Mouse (Mus musculus) limb, embryonic 12.5 days (tissue): ENCODE measurements around the gene Aldh1l1. TPM values are rescaled to one million over a fixed set of nuclear protein-coding genes. Genes with fewer than 3 reads are reported as not detected.

ENCODE experiments used
- ATAC-seq: fragments of 200-750 bp; cut with Nextera tagmentation; 2 replicates; pipeline ENCODE4 v1.8.0; 2017; ENCODE audit warnings: low read depth, moderate TSS enrichment; ENCODE audit not compliant: insufficient number of reproducible peaks, insufficient read depth, low FRiP score, low TSS enrichment
- H3K27ac ChIP-seq: fragments of 300-500 bp; sonication (generic); 2 replicates; pipeline ENCODE4 v1.5.1; 2016; ENCODE audit warnings: mild to moderate bottlenecking, moderate library complexity
- H3K27me3 ChIP-seq: fragments of 300-500 bp; sonication (generic); 2 replicates; pipeline ENCODE4 v1.6.1; 2016; ENCODE audit warnings: mild to moderate bottlenecking, moderate library complexity
- H3K36me3 ChIP-seq: fragments of 300-500 bp; sonication (generic); 2 replicates; pipeline ENCODE4 v1.6.1; 2016; ENCODE audit warnings: mild to moderate bottlenecking, moderate library complexity
- H3K4me1 ChIP-seq: fragments of 300-500 bp; sonication (generic); replicated peaks from 2 replicates; pipeline ENCODE4 v1.6.1; 2016
- H3K4me2 ChIP-seq: fragments of 300-500 bp; sonication (generic); 2 replicates; pipeline ENCODE4 v1.6.1; 2016; ENCODE audit warnings: mild to moderate bottlenecking, moderate library complexity
- H3K4me3 ChIP-seq: fragments of 300-500 bp; sonication (generic); replicated peaks from 2 replicates; pipeline ENCODE4 v1.5.1; 2016; ENCODE audit warnings: mild to moderate bottlenecking
- H3K9ac ChIP-seq: fragments of 300-500 bp; sonication (generic); replicated peaks from 2 replicates; pipeline ENCODE4 v1.6.1; 2016; ENCODE audit warnings: mild to moderate bottlenecking, moderate library complexity
- H3K9me3 ChIP-seq: fragments of 300-500 bp; sonication (generic); 2 replicates; pipeline ENCODE4 v1.6.1; 2016; ENCODE audit warnings: mild to moderate bottlenecking, moderate library complexity
- WGBS: fragments of 180-500 bp; shearing (Covaris S2); methylation state at CpG from one replicate; pipeline ENCODE4 v1.1.7; 2016; 5-methylcytosine and 5-hydroxymethylcytosine counted together
- polyA plus RNA-seq: library from polyadenylated mRNA; unstranded; fragments of >200 nt; fragmentation: Nextera tagmentation; extraction: Ambion mirVana; gene quantifications from 2 replicates; pipeline ENCODE4 v1.2.1, GENCODE M21; 2016

Gene Aldh1l1
- polyA plus RNA-seq, 1 experiment from 2014 or later: 1.6 TPM

DNA sequence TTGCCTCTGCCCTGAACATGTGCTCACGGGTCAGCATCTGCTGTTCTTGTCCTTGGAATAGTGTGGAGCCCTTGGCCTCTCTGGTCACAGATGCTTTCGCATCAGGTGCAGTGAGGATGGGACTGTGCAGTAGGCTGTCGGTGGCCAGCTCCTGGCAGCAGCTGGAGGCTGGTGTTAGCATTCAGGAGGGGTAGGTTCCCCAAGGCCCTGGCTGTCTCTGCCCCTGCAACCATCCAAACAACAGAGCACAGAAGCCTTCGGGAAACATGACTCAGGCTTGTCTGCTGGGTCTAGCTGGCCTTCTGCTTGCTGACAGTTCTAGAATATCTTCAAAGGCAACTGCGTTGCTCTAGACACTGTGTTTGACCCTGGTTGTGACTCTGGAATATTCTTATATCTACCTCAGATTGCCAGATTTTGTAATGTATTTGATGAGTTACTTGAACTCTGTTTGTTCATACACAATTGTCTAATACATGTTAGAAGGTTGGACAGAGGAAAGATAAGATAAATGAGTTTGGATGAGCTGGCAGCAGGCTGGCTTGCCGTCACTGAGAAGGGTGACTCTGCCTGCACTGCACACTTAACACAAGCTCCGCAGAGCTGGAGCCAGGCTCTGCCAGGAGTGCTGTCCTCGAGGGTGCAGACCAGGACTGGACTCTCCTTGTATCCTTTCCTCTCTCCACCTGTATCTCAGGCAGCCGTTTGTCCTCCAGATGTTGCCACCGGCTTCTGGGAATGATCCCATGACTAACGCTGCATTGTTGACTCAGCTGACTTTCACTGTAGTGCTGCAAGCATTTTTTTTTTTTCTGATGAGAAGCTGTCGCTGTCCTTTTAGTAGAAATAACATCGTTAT lies 79.4 kb downstream of the Aldh1l1 start:
- H3K4me3 ChIP-seq: no peak overlapping the region
- H3K9me3 ChIP-seq: no peaks in the 10 kb centered on the region
- no peak for ATAC-seq
- no peak overlapping the region for H3K9ac ChIP-seq
- peaks cover 21% of the 10 kb centered on the region for H3K4me1 ChIP-seq
- no peak overlapping the region for H3K4me2 ChIP-seq
- H3K36me3 ChIP-seq: no peaks in the 10 kb centered on the region
- 64% methylated on average over 13 of the region's 13 CpGs for WGBS
- H3K27ac ChIP-seq: no peak overlapping the region
- H3K27me3 ChIP-seq: no peaks in the 10 kb centered on the region

- Histone ChIP-seq H3K36me3 (no peaks in the 10 kb centered on the region), H3K27me3 (no peaks in the 10 kb centered on the region), H3K4me2 (no peak overlapping the region), H3K9me3 (no peaks in the 10 kb centered on the region), H3K27ac (no peak overlapping the region), H3K9ac (no peak overlapping the region), H3K4me3 (no peak overlapping the region), H3K4me1 (peaks cover 21% of the 10 kb centered on the region)
- no peak for ATAC-seq
- 79% methylated on average over 3 of the region's 3 CpGs for WGBS
These were observed 81.3 kb downstream of the Aldh1l1 start for GRCm38 (mm10) chr6:90567486-90567885.

- whole genome bisulfite sequencing: 87% methylated on average over 3 of the region's 3 CpGs
- no peaks in the 10 kb centered on the region for H3K27me3 ChIP-seq
- no peaks in the 10 kb centered on the region for H3K36me3 ChIP-seq
These were observed 81.7 kb downstream of the Aldh1l1 start for GRCm38 (mm10) chr6:90567928-90568327.

DNA sequence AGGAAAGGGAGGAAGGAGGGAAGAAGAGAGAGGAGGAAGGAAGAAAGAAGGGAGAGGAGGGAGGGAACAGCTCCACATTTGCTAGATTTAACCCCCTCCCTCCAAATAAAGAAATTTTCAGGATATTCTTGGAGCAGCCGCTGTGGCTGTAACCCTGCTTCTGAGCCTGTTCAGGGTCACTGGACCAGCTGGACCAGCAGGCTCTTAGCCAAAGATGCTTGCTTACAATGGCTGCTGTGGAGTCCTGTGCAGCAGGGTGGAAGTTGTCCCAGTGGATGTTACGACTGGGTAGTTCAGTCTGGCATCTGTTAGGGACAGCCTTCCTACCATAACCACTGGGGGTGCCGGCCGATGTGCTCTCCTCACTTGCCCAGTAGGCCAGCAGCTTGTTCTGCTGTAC lies 82.5 kb downstream of the Aldh1l1 start:
- Histone ChIP-seq H3K36me3 (no peaks in the 10 kb centered on the region), H3K4me3 (no peak overlapping the region), H3K9ac (no peak overlapping the region), H3K27ac (no peak overlapping the region), H3K27me3 (no peaks in the 10 kb centered on the region), H3K4me1 (peaks cover 21% of the 10 kb centered on the region), H3K4me2 (no peak overlapping the region), H3K9me3 (no peaks in the 10 kb centered on the region)
- WGBS: 83% methylated on average over 4 of the region's 4 CpGs
- no peak for ATAC-seq

More at GRCm38 (mm10) chr6:90567928-90568327, 81.7 kb downstream of the Aldh1l1 start:
- H3K4me2 ChIP-seq: no peak overlapping the region
- H3K4me1 ChIP-seq: peaks cover 21% of the 10 kb centered on the region
- no peak for ATAC-seq
- no peaks in the 10 kb centered on the region for H3K9me3 ChIP-seq
- H3K9ac ChIP-seq: no peak overlapping the region
- H3K4me3 ChIP-seq: no peak overlapping the region
- no peak overlapping the region for H3K27ac ChIP-seq

DNA sequence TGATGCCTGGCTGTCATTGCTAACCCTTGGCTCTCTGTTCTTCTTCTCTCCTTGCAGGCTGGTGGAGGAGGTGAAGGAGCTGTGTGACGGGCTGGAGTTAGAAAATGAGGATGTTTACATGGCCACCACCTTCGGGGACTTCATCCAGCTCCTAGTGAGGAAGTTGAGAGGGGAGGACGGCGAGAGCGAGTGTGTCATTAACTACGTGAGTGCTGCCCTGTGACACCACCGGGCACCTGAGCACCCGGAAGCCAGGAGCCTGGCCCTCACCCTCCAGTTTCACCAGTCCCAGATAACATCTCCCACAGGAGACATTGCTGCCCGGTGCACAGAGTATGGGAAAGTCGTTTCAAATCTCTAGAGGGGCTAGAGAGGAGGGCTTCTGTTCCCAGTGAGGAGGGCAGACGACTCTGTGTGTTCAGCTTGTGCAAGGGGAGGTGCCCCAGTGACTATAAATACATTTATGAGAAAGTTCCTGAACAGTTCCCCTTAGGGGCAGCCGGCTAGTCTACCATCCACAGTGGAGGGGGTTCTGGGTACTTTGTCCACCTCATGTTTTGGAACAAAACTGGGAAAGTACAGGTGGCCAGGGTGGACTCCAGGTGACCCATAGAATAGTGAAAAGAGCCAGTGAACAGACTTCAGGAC lies 83.6 kb downstream of the Aldh1l1 start:
- WGBS: 52% methylated on average over 12 of the region's 12 CpGs
- Histone ChIP-seq H3K4me2 (no peak overlapping the region), H3K36me3 (no peaks in the 10 kb centered on the region), H3K27me3 (no peaks in the 10 kb centered on the region), H3K4me1 (peaks cover 21% of the 10 kb centered on the region), H3K4me3 (no peak overlapping the region), H3K9me3 (no peaks in the 10 kb centered on the region), H3K27ac (no peak overlapping the region), H3K9ac (no peak overlapping the region)
- ATAC-seq: no peak

- 73% methylated on average over 8 of the region's 8 CpGs for WGBS
- Histone ChIP-seq H3K9me3 (no peaks in the 10 kb centered on the region), H3K4me3 (no peak overlapping the region), H3K9ac (no peak overlapping the region), H3K36me3 (no peaks in the 10 kb centered on the region), H3K4me1 (peaks cover 21% of the 10 kb centered on the region), H3K27me3 (no peaks in the 10 kb centered on the region), H3K4me2 (no peak overlapping the region), H3K27ac (no peak overlapping the region)
- ATAC-seq: no peak
These were observed 84.2 kb downstream of the Aldh1l1 start for GRCm38 (mm10) chr6:90570392-90570791.

- Histone ChIP-seq H3K4me1 (peaks cover 6% of the 10 kb centered on the region; the same call in 1 of the 2 replicates), H3K4me2 (no peak overlapping the region), H3K27ac (no peak overlapping the region), H3K27me3 (no peaks in the 10 kb centered on the region), H3K9me3 (no peaks in the 10 kb centered on the region), H3K4me3 (no peak overlapping the region), H3K9ac (no peak overlapping the region), H3K36me3 (no peaks in the 10 kb centered on the region)
- peak; percentile 16; the same call in 1 of the 2 replicates for ATAC-seq
- 49% methylated on average over 3 of the region's 3 CpGs for WGBS
These were observed 89.1 kb downstream of the Aldh1l1 start for GRCm38 (mm10) chr6:90575261-90575715.

GRCm38 (mm10) chr6:90578174-90578573 lies 91.9 kb downstream of the Aldh1l1 start:
- Histone ChIP-seq H3K27ac (no peak overlapping the region), H3K9ac (no peak overlapping the region), H3K4me2 (no peak overlapping the region), H3K4me3 (no peak overlapping the region), H3K27me3 (no peaks in the 10 kb centered on the region), H3K4me1 (0 out of 2 replicates have a peak, but pooled peaks cover 3% of the 10 kb centered on the region), H3K9me3 (no peaks in the 10 kb centered on the region), H3K36me3 (no peaks in the 10 kb centered on the region)
- no peak for ATAC-seq
- 55% methylated on average over 3 of the region's 3 CpGs for WGBS

GRCm38 (mm10) chr6:90582331-90582730 lies 96.1 kb downstream of the Aldh1l1 start:
- ATAC-seq: no peak
- Histone ChIP-seq H3K27me3 (no peaks in the 10 kb centered on the region), H3K4me3 (no peak overlapping the region), H3K36me3 (no peaks in the 10 kb centered on the region), H3K9ac (no peak overlapping the region), H3K27ac (no peak overlapping the region), H3K4me2 (no peak overlapping the region), H3K9me3 (no peaks in the 10 kb centered on the region), H3K4me1 (0 out of 2 replicates have a peak, but pooled peaks cover 3% of the 10 kb centered on the region)
- 81% methylated on average over 2 of the region's 2 CpGs for WGBS

DNA sequence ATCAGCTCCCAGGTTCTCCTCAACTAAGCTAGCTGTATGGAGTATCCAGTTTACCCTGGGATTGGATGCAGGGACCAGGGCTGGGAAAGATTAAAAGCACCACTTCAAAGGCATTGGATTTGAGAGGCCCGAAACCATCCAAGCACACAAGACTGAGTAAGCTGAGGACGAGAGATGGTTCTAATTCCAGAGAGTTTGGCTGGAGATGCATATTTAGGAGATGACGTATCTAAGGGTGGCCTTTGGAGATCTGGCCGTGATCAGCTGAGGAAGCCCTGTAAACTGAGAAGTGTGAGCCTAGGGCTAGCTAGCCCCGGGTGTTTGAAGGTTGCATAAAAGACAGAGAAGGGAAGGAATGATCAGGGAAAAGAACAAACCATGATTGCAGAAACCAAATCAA lies 101.9 kb downstream of the Aldh1l1 start:
- no peaks in the 10 kb centered on the region for H3K4me1 ChIP-seq
- H3K4me3 ChIP-seq: no peak overlapping the region
- ATAC-seq: no peak
- WGBS: 37% methylated on average over 5 of the region's 5 CpGs
- no peak overlapping the region for H3K27ac ChIP-seq
- no peak overlapping the region for H3K9ac ChIP-seq
- H3K4me2 ChIP-seq: no peak overlapping the region
- no peaks in the 10 kb centered on the region for H3K36me3 ChIP-seq
- no peaks in the 10 kb centered on the region for H3K9me3 ChIP-seq
- H3K27me3 ChIP-seq: no peaks in the 10 kb centered on the region

- Histone ChIP-seq H3K36me3 (no peaks in the 10 kb centered on the region), H3K4me1 (no peaks in the 10 kb centered on the region), H3K27me3 (no peaks in the 10 kb centered on the region), H3K9ac (no peak overlapping the region), H3K4me2 (no peak overlapping the region), H3K27ac (no peak overlapping the region), H3K4me3 (no peak overlapping the region), H3K9me3 (peaks cover 8% of the 10 kb centered on the region)
- 80% methylated on average over 1 of the region's 1 CpGs for WGBS
- no peak for ATAC-seq
These were observed 104.5 kb downstream of the Aldh1l1 start for GRCm38 (mm10) chr6:90590707-90591106.
